ENCODE assay signal across 26 mouse cellular contexts in genomic region chr14:74699241-74699640, GRCm38 (mm10). TPM values are rescaled to one million over a fixed set of nuclear protein-coding genes. Genes with fewer than 3 reads are reported as not detected.
A peak's percentile ranks its signal among the peaks of the same experiment; 100 is the strongest.
DNase-seq lines count a peak whose midpoint lies in the region; ATAC-seq and TF ChIP-seq lines count a peak whose summit lies in the region.
"Had no signal": no experiment of that assay in that cellular context is flagged by ENCODE, and none has a peak within 500 bp of the region (broad histone marks: within the 10 kb centered on the region; RNA-seq: fewer than 3 reads in every experiment).

No protein-coding gene starts in this region.

- H3K27me3 ChIP-seq in G1E (ENCODE audit: insufficient read depth, low read length): no peaks in the 10 kb centered on the region
- no peaks in the 10 kb centered on the region for H3K27me3 ChIP-seq in midbrain, embryonic 10.5 days (ENCODE audit: low read depth, poor library complexity, severe bottlenecking)
- H3K27me3 ChIP-seq: embryonic facial prominence, embryonic 12.5 days; embryonic facial prominence, embryonic 15.5 days had no signal

- no peak for TF ChIP-seq CTCF in G1E (IDR thresholded peaks at IDR 0.05; ENCODE audit: low read depth, low read length)
- no peak for TF ChIP-seq CTCF in left cerebral cortex, adult 2 months (IDR thresholded peaks at IDR 0.05)

- no peak overlapping the region; the same call in 1 of the 2 replicates for H3K4me3 ChIP-seq in G1E (ENCODE audit: low read depth, low read length)
- no peak overlapping the region for H3K4me3 ChIP-seq in midbrain, embryonic 10.5 days
- no peak overlapping the region for H3K4me3 ChIP-seq in left cerebral cortex, adult 2 months
- H3K4me3 ChIP-seq: embryonic facial prominence, embryonic 12.5 days; embryonic facial prominence, embryonic 15.5 days; gastrocnemius, adult 2 months; heart, embryonic 13.5 days had no signal

- H3K27ac ChIP-seq in midbrain, embryonic 10.5 days (replicated peaks): no peak overlapping the region
- H3K27ac ChIP-seq in left cerebral cortex, adult 2 months: no peak overlapping the region
- H3K27ac ChIP-seq: embryonic facial prominence, embryonic 12.5 days; embryonic facial prominence, embryonic 15.5 days; gastrocnemius, adult 2 months; heart, embryonic 13.5 days; hindbrain, embryonic 14.5 days; hindbrain, postnatal 0 days had no signal

- H3K9me3 ChIP-seq in G1E (replicated peaks): no peaks in the 10 kb centered on the region
- no peaks in the 10 kb centered on the region for H3K9me3 ChIP-seq in midbrain, embryonic 10.5 days (replicated peaks)
- H3K9me3 ChIP-seq: embryonic facial prominence, embryonic 12.5 days; embryonic facial prominence, embryonic 15.5 days; heart, embryonic 13.5 days had no signal

- WGBS in midbrain, embryonic 10.5 days: 92% methylated on average over 3 of the region's 3 CpGs

- H3K36me3 ChIP-seq in G1E (replicated peaks): no peaks in the 10 kb centered on the region
- no peaks in the 10 kb centered on the region for H3K36me3 ChIP-seq in midbrain, embryonic 10.5 days
- H3K36me3 ChIP-seq: embryonic facial prominence, embryonic 12.5 days; embryonic facial prominence, embryonic 15.5 days; heart, embryonic 13.5 days had no signal

- peak; percentile 64 for ATAC-seq in G1E (ENCODE audit: extremely low read depth, insufficient number of reproducible peaks, low FRiP score, poor library complexity, severe bottlenecking)
- ATAC-seq in common myeloid progenitor, adult 5-6 weeks (replicated peaks; ENCODE audit: low read depth, poor library complexity, severe bottlenecking): peak; percentile 37
- ATAC-seq in megakaryocyte, adult 5-6 weeks (ENCODE audit: poor library complexity, severe bottlenecking): peak; percentile 22; the same call in 1 of the 2 replicates
- ATAC-seq: activated CD4-positive, CD25-positive, alpha-beta regulatory T cell, adult 4 months; forebrain, embryonic 14.5 days; forebrain, postnatal 0 days; hindbrain, postnatal 0 days; inflammation-experienced regulatory T-cells, adult 6 months; intestine, embryonic 16.5 days had no signal

- intact Hi-C loops in left cerebral cortex, adult 2 months (cut with DNase I): no loop called here

- DNase-seq in 416B (ENCODE audit: low read depth) (peak; percentile 72), G1E (ENCODE audit: low spot score) (no peak)
- DNase-seq in right cerebral cortex, postnatal 14 days: no peak
- no peak for DNase-seq in midbrain, embryonic 10.5 days (ENCODE audit: low spot score)
- no peak for DNase-seq in left cerebral cortex, adult 2 months (ENCODE audit: extremely low spot score in 1 of 2, low spot score in 2 of 2)
- DNase-seq: adrenal gland, postnatal 10 days; cerebellum, adult 18-20 months; cerebellum, adult 9-10 months; cerebellum, postnatal 14 days; forebrain, postnatal 0 days; gastrocnemius, adult 2 months; gastrocnemius, postnatal 14 days; heart, adult 18-20 months; heart, postnatal 14 days; heart, postnatal 4 days had no signal

- peaks cover 49% of the 10 kb centered on the region for H3K4me1 ChIP-seq in G1E (ENCODE audit: insufficient read depth, low read depth, low read length)
- 0 out of 2 replicates have a peak, but pooled peaks cover 4% of the 10 kb centered on the region for H3K4me1 ChIP-seq in midbrain, embryonic 10.5 days
- H3K4me1 ChIP-seq: embryonic facial prominence, embryonic 15.5 days had no signal

RNA-seq across cellular contexts. Expression of gene Esd, which starts 32.9 kb away (rescaled TPM):
- total RNA-seq in G1E (2014; fragmentation: Nextera tagmentation) (162 and 208 TPM in 2 replicates), G1E (2017) (230 and 263 TPM in 2 replicates)
- polyA plus RNA-seq in G1E (2012): 5.4 and 8.3 TPM in 2 replicates
- total RNA-seq in common myeloid progenitor, adult 5-6 weeks (2017): 186 and 208 TPM in 2 replicates
- 298 and 331 TPM in 2 replicates for total RNA-seq in megakaryocyte, adult 5-6 weeks (2015)
- 258 and 294 TPM in 2 replicates for total RNA-seq in megakaryocyte, adult 5-6 weeks (2017)
- polyA plus RNA-seq in midbrain, embryonic 10.5 days (2016; fragmentation: Nextera tagmentation; extraction: Ambion mirVana): 350 and 355 TPM in 2 replicates
- 10 to 100 TPM; 75.3 to 87.6 TPM for total RNA-seq in left cerebral cortex, adult 2 months (2021)

RNA-seq across cellular contexts. Expression of gene Htr2a, which starts 58.6 kb away (rescaled TPM):
- not detected in 2 replicates for total RNA-seq in G1E (2014; fragmentation: Nextera tagmentation)
- total RNA-seq in G1E (2017): 0.06 and 0.16 TPM in 2 replicates
- polyA plus RNA-seq in G1E (2012): not detected in 2 replicates
- total RNA-seq in common myeloid progenitor, adult 5-6 weeks (2017): 2.6 and 3.9 TPM in 2 replicates
- total RNA-seq in megakaryocyte, adult 5-6 weeks (2015): 0.18 and 0.21 TPM in 2 replicates
- total RNA-seq in megakaryocyte, adult 5-6 weeks (2017): not detected in 2 replicates
- 0.20 and 0.42 TPM in 2 replicates for polyA plus RNA-seq in midbrain, embryonic 10.5 days (2016; fragmentation: Nextera tagmentation; extraction: Ambion mirVana)
- 10 to 100 TPM; 24.5 to 29.3 TPM for total RNA-seq in left cerebral cortex, adult 2 months (2021)
